Mouse (Mus musculus): Measurements from ENCODE around the gene Rbm17. TPM values are rescaled to one million over a fixed set of nuclear protein-coding genes. Genes with fewer than 3 reads are reported as not detected.

Rbm17 gene
- polyA plus RNA-seq, 1 experiment from 2014 or later: 46.9 TPM

GRCm38 (mm10) chr2:11553471-11554400 lies 50.2 kb downstream of the Rbm17 start, which contains the start of gene Pfkfb3:
Gene Pfkfb3 (minus strand): TSS chr2:11554077.
- H3K4me2 ChIP-seq (ENCODE audit: low read depth, low read length): peak within 1 kb of the TSS; percentile 87
- peak within 1 kb of the TSS; percentile 81 for H3K27ac ChIP-seq (ENCODE audit: low read depth)
- WGBS (ENCODE audit: insufficient replicate concordance): 4% methylated on average over 47 of the region's 67 CpGs
- peaks cover 26% of the 10 kb centered on the region for H3K4me1 ChIP-seq (ENCODE audit: insufficient read depth)
- no peaks in the 10 kb centered on the region for H3K36me3 ChIP-seq (replicated peaks; ENCODE audit: insufficient read depth, low read length)
- peak within 1 kb of the TSS; percentile 65 for H3K4me3 ChIP-seq (ENCODE audit: low read depth, low read length)
- DNase-seq (peak; percentile 79), ATAC-seq (peak; percentile 71)
- 0 out of 2 replicates have a peak, but pooled peaks cover 12% of the 10 kb centered on the region for H3K27me3 ChIP-seq (ENCODE audit: insufficient read depth, low read length)
- no peaks in the 10 kb centered on the region for H3K9me3 ChIP-seq (ENCODE audit: low read length)
- peak within 1 kb of the TSS; percentile 71 for H3K9ac ChIP-seq (replicated peaks)
- TF ChIP-seq CTCF (IDR thresholded peaks at IDR 0.05; ENCODE audit: low read depth) (no peak), EP300 (IDR thresholded peaks at IDR 0.05; ENCODE audit: low read depth) (no peak)

GRCm38 (mm10) chr2:11552966-11553451 lies 50.9 kb downstream of the Rbm17 start:
- 1% methylated on average over 15 of the region's 15 CpGs for WGBS (ENCODE audit: insufficient replicate concordance)
- Histone ChIP-seq H3K36me3 (replicated peaks; ENCODE audit: insufficient read depth, low read length) (no peaks in the 10 kb centered on the region), H3K9ac (replicated peaks) (peak overlapping the region; percentile 71), H3K27ac (ENCODE audit: low read depth) (peak overlapping the region; percentile 81), H3K4me3 (ENCODE audit: low read depth, low read length) (peak overlapping the region; percentile 65), H3K4me1 (ENCODE audit: insufficient read depth) (peaks cover 26% of the 10 kb centered on the region), H3K9me3 (ENCODE audit: low read length) (no peaks in the 10 kb centered on the region), H3K27me3 (ENCODE audit: insufficient read depth, low read length) (0 out of 2 replicates have a peak, but pooled peaks cover 12% of the 10 kb centered on the region), H3K4me2 (ENCODE audit: low read depth, low read length) (peak overlapping the region; percentile 87)
- DNase-seq (peak; percentile 46), ATAC-seq (peak; percentile 42)
- 0 out of 2 replicates have a peak, but pooled peaks have one; percentile 6 for TF ChIP-seq CTCF (IDR thresholded peaks at IDR 0.05; ENCODE audit: low read depth)
- no peak for TF ChIP-seq EP300 (IDR thresholded peaks at IDR 0.05; ENCODE audit: low read depth)

DNA sequence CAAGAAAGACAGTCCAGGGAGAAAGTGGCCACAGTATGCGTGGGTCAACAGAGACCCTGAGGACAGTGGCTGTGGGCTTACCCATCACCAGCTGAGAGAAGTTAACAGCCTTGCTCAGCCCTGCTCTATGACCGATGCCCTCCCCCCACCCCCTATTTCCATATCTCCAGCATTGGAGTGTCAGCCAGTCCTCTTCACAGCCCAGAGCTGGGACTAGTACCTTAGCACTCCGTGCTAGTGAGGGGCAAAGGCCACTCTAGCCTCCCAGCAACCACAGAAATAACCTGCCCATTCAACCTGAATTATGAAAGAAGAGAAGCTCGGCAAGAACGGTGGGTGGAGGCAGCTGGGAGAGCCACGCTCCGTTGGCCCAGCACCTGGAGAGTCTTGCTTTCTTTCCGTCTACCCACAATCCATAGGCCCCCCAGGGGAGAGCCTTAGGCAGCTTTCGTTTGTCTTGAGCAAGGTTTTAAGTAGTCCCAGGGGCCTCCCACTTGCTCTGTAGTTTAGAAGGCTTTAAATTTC lies 51.6 kb downstream of the Rbm17 start:
- ATAC-seq (peak; percentile 30), DNase-seq (peak; percentile 60)
- peak overlapping the region; percentile 81 for H3K27ac ChIP-seq (ENCODE audit: low read depth)
- H3K9me3 ChIP-seq (ENCODE audit: low read length): no peaks in the 10 kb centered on the region
- peak overlapping the region; percentile 65 for H3K4me3 ChIP-seq (ENCODE audit: low read depth, low read length)
- H3K27me3 ChIP-seq (ENCODE audit: insufficient read depth, low read length): 0 out of 2 replicates have a peak, but pooled peaks cover 12% of the 10 kb centered on the region
- H3K4me1 ChIP-seq (ENCODE audit: insufficient read depth): peaks cover 26% of the 10 kb centered on the region
- H3K4me2 ChIP-seq (ENCODE audit: low read depth, low read length): peak overlapping the region; percentile 87
- H3K36me3 ChIP-seq (replicated peaks; ENCODE audit: insufficient read depth, low read length): no peaks in the 10 kb centered on the region
- peak overlapping the region; percentile 71 for H3K9ac ChIP-seq (replicated peaks)
- no peak for TF ChIP-seq CTCF (IDR thresholded peaks at IDR 0.05; ENCODE audit: low read depth)
- TF ChIP-seq EP300 (IDR thresholded peaks at IDR 0.05; ENCODE audit: low read depth): no peak
- WGBS (ENCODE audit: insufficient replicate concordance): 10% methylated on average over 9 of the region's 9 CpGs

- Histone ChIP-seq H3K27me3 (ENCODE audit: insufficient read depth, low read length) (0 out of 2 replicates have a peak, but pooled peaks cover 12% of the 10 kb centered on the region), H3K36me3 (replicated peaks; ENCODE audit: insufficient read depth, low read length) (no peaks in the 10 kb centered on the region), H3K27ac (ENCODE audit: low read depth) (no peak overlapping the region), H3K9ac (replicated peaks) (no peak overlapping the region), H3K4me3 (ENCODE audit: low read depth, low read length) (peak overlapping the region; percentile 65; the same call in 1 of the 2 replicates), H3K4me2 (ENCODE audit: low read depth, low read length) (peak overlapping the region; percentile 87), H3K9me3 (ENCODE audit: low read length) (no peaks in the 10 kb centered on the region), H3K4me1 (ENCODE audit: insufficient read depth) (peaks cover 26% of the 10 kb centered on the region)
- no peak for ATAC-seq
- DNase-seq: no peak
- TF ChIP-seq CTCF (IDR thresholded peaks at IDR 0.05; ENCODE audit: low read depth): no peak
- no peak for TF ChIP-seq EP300 (IDR thresholded peaks at IDR 0.05; ENCODE audit: low read depth)
- 31% methylated on average over 1 of the region's 1 CpGs for WGBS (ENCODE audit: insufficient replicate concordance)
Observed at GRCm38 (mm10) chr2:11551726-11552125, 52.2 kb downstream of the Rbm17 start.

DNA sequence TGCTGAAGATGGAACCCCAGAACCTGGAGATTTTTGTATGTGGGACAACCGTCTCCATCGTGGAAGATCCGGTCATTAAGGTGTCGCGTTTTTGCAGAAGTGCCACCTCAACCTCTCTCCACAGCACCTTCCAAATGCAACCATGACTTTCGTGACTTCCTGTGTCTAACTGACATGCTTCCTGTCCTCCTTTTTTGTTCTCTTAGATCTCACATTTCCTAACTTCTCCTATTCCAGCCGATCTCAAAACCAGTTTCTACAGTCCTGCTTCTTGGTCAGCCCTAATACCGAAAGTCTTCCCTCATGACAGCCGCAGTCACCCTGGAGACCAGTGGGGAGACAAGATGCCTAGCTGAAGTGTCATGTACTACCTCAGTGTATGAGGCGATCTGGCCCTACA lies 55.4 kb downstream of the Rbm17 start:
- Histone ChIP-seq H3K4me3 (ENCODE audit: low read depth, low read length) (no peak overlapping the region), H3K27ac (ENCODE audit: low read depth) (peak overlapping the region; percentile 82), H3K4me2 (ENCODE audit: low read depth, low read length) (peak overlapping the region; percentile 50)

GRCm38 (mm10) chr2:11547609-11548008 lies 56.3 kb downstream of the Rbm17 start:
- ATAC-seq: peak; percentile 39
- Histone ChIP-seq H3K27me3 (ENCODE audit: insufficient read depth, low read length) (no peaks in the 10 kb centered on the region), H3K27ac (ENCODE audit: low read depth) (peak overlapping the region; percentile 82), H3K4me1 (ENCODE audit: insufficient read depth) (peaks cover 22% of the 10 kb centered on the region), H3K4me3 (ENCODE audit: low read depth, low read length) (no peak overlapping the region), H3K9me3 (ENCODE audit: low read length) (no peaks in the 10 kb centered on the region), H3K36me3 (replicated peaks; ENCODE audit: insufficient read depth, low read length) (no peaks in the 10 kb centered on the region), H3K9ac (replicated peaks) (no peak overlapping the region), H3K4me2 (ENCODE audit: low read depth, low read length) (no peak overlapping the region)
- WGBS (ENCODE audit: insufficient replicate concordance): 40% methylated on average over 2 of the region's 2 CpGs
- TF ChIP-seq CTCF (IDR thresholded peaks at IDR 0.05; ENCODE audit: low read depth): peak; percentile 68
- no peak for TF ChIP-seq EP300 (IDR thresholded peaks at IDR 0.05; ENCODE audit: low read depth)
- peak; percentile 47 for DNase-seq

More for the DNA sequence above, 55.4 kb downstream of the Rbm17 start:
- Histone ChIP-seq H3K9ac (replicated peaks) (no peak overlapping the region), H3K4me1 (ENCODE audit: insufficient read depth) (peaks cover 31% of the 10 kb centered on the region), H3K9me3 (ENCODE audit: low read length) (no peaks in the 10 kb centered on the region), H3K27me3 (ENCODE audit: insufficient read depth, low read length) (0 out of 2 replicates have a peak, but pooled peaks cover 3% of the 10 kb centered on the region), H3K36me3 (replicated peaks; ENCODE audit: insufficient read depth, low read length) (no peaks in the 10 kb centered on the region)
- 41% methylated on average over 10 of the region's 10 CpGs for WGBS (ENCODE audit: insufficient replicate concordance)
- no peak for DNase-seq
- ATAC-seq: no peak
- TF ChIP-seq CTCF (IDR thresholded peaks at IDR 0.05; ENCODE audit: low read depth) (no peak), EP300 (IDR thresholded peaks at IDR 0.05; ENCODE audit: low read depth) (no peak)
